ENCODE assay signal across 8 mouse cellular contexts in genomic region chr19:57357811-57358210, GRCm38 (mm10). TPM values are rescaled to one million over a fixed set of nuclear protein-coding genes. Genes with fewer than 3 reads are reported as not detected.
DNase-seq lines count a peak whose midpoint lies in the region; ATAC-seq and TF ChIP-seq lines count a peak whose summit lies in the region.

No protein-coding gene starts in this region.

- peaks cover 3% of the 10 kb centered on the region for H3K36me3 ChIP-seq in erythroblast, embryonic 14.5 days (ENCODE audit: control insufficient read depth)
- no peaks in the 10 kb centered on the region for H3K36me3 ChIP-seq in kidney, embryonic 16.5 days (ENCODE audit: insufficient read depth, low read length)
- peaks cover 37% of the 10 kb centered on the region for H3K36me3 ChIP-seq in G1E (replicated peaks)
- no peaks in the 10 kb centered on the region for H3K36me3 ChIP-seq in liver, embryonic 13.5 days

- H3K4me1 ChIP-seq in erythroblast, embryonic 14.5 days (ENCODE audit: control insufficient read depth), result peaks cover 61% of the 10 kb centered on the region
- peaks cover 39% of the 10 kb centered on the region for H3K4me1 ChIP-seq in kidney, embryonic 16.5 days (ENCODE audit: insufficient read depth, low read length)
- peaks cover 37% of the 10 kb centered on the region for H3K4me1 ChIP-seq in G1E (ENCODE audit: insufficient read depth, low read depth, low read length)
- peaks cover 62% of the 10 kb centered on the region for H3K4me1 ChIP-seq in liver, embryonic 13.5 days (replicated peaks)

- no peak overlapping the region for H3K9ac ChIP-seq in kidney, embryonic 16.5 days (replicated peaks; ENCODE audit: low read length)
- H3K9ac ChIP-seq in liver, embryonic 13.5 days, result peak overlapping the region; percentile 74

- peak overlapping the region; percentile 10; the same call in 1 of the 2 replicates for H3K4me2 ChIP-seq in kidney, embryonic 16.5 days (replicated peaks; ENCODE audit: low read depth, low read length)
- H3K4me2 ChIP-seq in liver, embryonic 13.5 days, result peak overlapping the region; percentile 81

- ATAC-seq in erythroblast, adult 5-6 weeks (replicated peaks; ENCODE audit: low FRiP score, poor library complexity, severe bottlenecking), result no peak
- no peak for ATAC-seq in kidney, embryonic 16.5 days (ENCODE audit: low FRiP score, low TSS enrichment)
- no peak for ATAC-seq in G1E (ENCODE audit: extremely low read depth, insufficient number of reproducible peaks, low FRiP score, poor library complexity, severe bottlenecking)
- no peak for ATAC-seq in liver, embryonic 13.5 days (ENCODE audit: low read depth)

- no peaks in the 10 kb centered on the region for H3K27me3 ChIP-seq in erythroblast, embryonic 14.5 days (ENCODE audit: control insufficient read depth)
- H3K27me3 ChIP-seq in kidney, embryonic 16.5 days (ENCODE audit: insufficient read depth, low read length), result no peaks in the 10 kb centered on the region
- no peaks in the 10 kb centered on the region for H3K27me3 ChIP-seq in G1E (ENCODE audit: insufficient read depth, low read length)
- no peaks in the 10 kb centered on the region for H3K27me3 ChIP-seq in liver, embryonic 13.5 days

- peak overlapping the region; percentile 29 for H3K27ac ChIP-seq in kidney, embryonic 16.5 days (ENCODE audit: low read length)
- H3K27ac ChIP-seq in liver, embryonic 13.5 days, result peak overlapping the region; percentile 70

- TF ChIP-seq CTCF in G1E (IDR thresholded peaks at IDR 0.05; ENCODE audit: low read depth, low read length), result no peak

- H3K9me3 ChIP-seq in erythroblast, embryonic 14.5 days (ENCODE audit: control insufficient read depth, low read length), result no peaks in the 10 kb centered on the region
- no peaks in the 10 kb centered on the region for H3K9me3 ChIP-seq in kidney, embryonic 16.5 days (ENCODE audit: low read length)
- H3K9me3 ChIP-seq in G1E (replicated peaks), result no peaks in the 10 kb centered on the region
- no peaks in the 10 kb centered on the region for H3K9me3 ChIP-seq in liver, embryonic 13.5 days (replicated peaks)

- 88% methylated on average over 5 of the region's 5 CpGs for WGBS in kidney, embryonic 16.5 days
- 76% methylated on average over 5 of the region's 5 CpGs for WGBS in liver, embryonic 13.5 days (ENCODE audit: insufficient replicate concordance)

- DNase-seq in kidney, postnatal 10 days, result no peak
- DNase-seq in G1E (ENCODE audit: low spot score), result no peak
- no peak for DNase-seq in liver, embryonic 13.5 days
- no peak for DNase-seq in cerebellum, postnatal 14 days
- no peak for DNase-seq in gastrocnemius, adult 18-20 months (ENCODE audit: low spot score)

- peak overlapping the region; percentile 95 for H3K4me3 ChIP-seq in erythroblast, embryonic 14.5 days (replicated peaks)
- no peak overlapping the region for H3K4me3 ChIP-seq in kidney, embryonic 16.5 days (ENCODE audit: low read length)
- peak overlapping the region; percentile 91 for H3K4me3 ChIP-seq in G1E (ENCODE audit: low read depth, low read length)
- peak overlapping the region; percentile 96 for H3K4me3 ChIP-seq in liver, embryonic 13.5 days (replicated peaks)

RNA-seq across cellular contexts. Expression of gene Fam160b1, which starts 2.7 kb away (rescaled TPM):
- 0.17 and 0.19 TPM in 2 replicates for polyA plus RNA-seq in erythroblast, embryonic 14.5 days (2012)
- 6.1 and 11.5 TPM in 2 replicates for total RNA-seq in erythroblast, adult 5-6 weeks (2015; ENCODE audit: low replicate concordance)
- total RNA-seq in erythroblast, adult 5-6 weeks (2017; ENCODE audit: low replicate concordance), result 5.7 and 8.6 TPM in 2 replicates
- polyA plus RNA-seq in kidney, embryonic 16.5 days (2015; fragmentation: Nextera tagmentation; extraction: Ambion mirVana), result 13.1 and 14.3 TPM in 2 replicates
- 16.6 and 17.1 TPM in 2 replicates for total RNA-seq in G1E (2014; fragmentation: Nextera tagmentation)
- 10.6 and 11.1 TPM in 2 replicates for total RNA-seq in G1E (2017)
- 5.5 and 6.2 TPM in 2 replicates for polyA plus RNA-seq in G1E (2012)
- polyA plus RNA-seq in liver, embryonic 13.5 days (2015; fragmentation: Nextera tagmentation; extraction: Ambion mirVana), result 5.3 and 5.6 TPM in 2 replicates
- total RNA-seq in gastrocnemius, adult 18-20 months (2021), result 1 to 10 TPM; 8.8 to 9.7 TPM

RNA-seq across cellular contexts. Expression of gene Ablim1, which starts 43.1 kb away (rescaled TPM):
- 0.01 and 0.02 TPM in 2 replicates for polyA plus RNA-seq in erythroblast, embryonic 14.5 days (2012)
- total RNA-seq in erythroblast, adult 5-6 weeks (2015; ENCODE audit: low replicate concordance), result 0.42 and 1.5 TPM in 2 replicates
- total RNA-seq in erythroblast, adult 5-6 weeks (2017; ENCODE audit: low replicate concordance), result 0.84 and 1.0 TPM in 2 replicates
- polyA plus RNA-seq in kidney, embryonic 16.5 days (2015; fragmentation: Nextera tagmentation; extraction: Ambion mirVana), result 39.3 and 43.2 TPM in 2 replicates
- total RNA-seq in G1E (2014; fragmentation: Nextera tagmentation) (0.24 TPM in 1 of 2 replicates, not detected in the other), G1E (2017) (0.06 and 0.71 TPM in 2 replicates)
- 0.08 TPM in 1 of 2 replicates, not detected in the other for polyA plus RNA-seq in G1E (2012)
- polyA plus RNA-seq in liver, embryonic 13.5 days (2015; fragmentation: Nextera tagmentation; extraction: Ambion mirVana), result 4.8 and 6.2 TPM in 2 replicates
- total RNA-seq in gastrocnemius, adult 18-20 months (2021), result 10 to 100 TPM; 36.0 to 65.7 TPM
